Mouse (Mus musculus): ENCODE data around the gene Gm21954. TPM values are rescaled to one million over a fixed set of nuclear protein-coding genes. Genes with fewer than 3 reads are reported as not detected.
A peak's percentile ranks its signal among the peaks of the same experiment; 100 is the strongest.

The Gm21954 gene
- polyA plus RNA-seq, 1 experiment from 2014 or later = not detected

GRCm38 (mm10) chr3:55452464-55452863, 19.5 kb downstream of the Gm21954 start:
- no peak for ATAC-seq
- WGBS (ENCODE audit: insufficient replicate concordance) = 77% methylated on average over 2 of the region's 2 CpGs
- Histone ChIP-seq H3K9me3 (ENCODE audit: low read length) (no peaks in the 10 kb centered on the region), H3K36me3 (replicated peaks; ENCODE audit: insufficient read depth, low read length) (no peaks in the 10 kb centered on the region), H3K4me3 (ENCODE audit: low read depth, low read length) (no peak overlapping the region), H3K27ac (ENCODE audit: low read depth) (no peak overlapping the region), H3K27me3 (ENCODE audit: insufficient read depth, low read length) (no peaks in the 10 kb centered on the region), H3K4me2 (ENCODE audit: low read depth, low read length) (no peak overlapping the region), H3K9ac (replicated peaks) (no peak overlapping the region), H3K4me1 (ENCODE audit: insufficient read depth) (no peaks in the 10 kb centered on the region)
- DNase-seq = no peak
- TF ChIP-seq EP300 (IDR thresholded peaks at IDR 0.05; ENCODE audit: low read depth) = no peak
- no peak for TF ChIP-seq CTCF (IDR thresholded peaks at IDR 0.05; ENCODE audit: low read depth)

DNA sequence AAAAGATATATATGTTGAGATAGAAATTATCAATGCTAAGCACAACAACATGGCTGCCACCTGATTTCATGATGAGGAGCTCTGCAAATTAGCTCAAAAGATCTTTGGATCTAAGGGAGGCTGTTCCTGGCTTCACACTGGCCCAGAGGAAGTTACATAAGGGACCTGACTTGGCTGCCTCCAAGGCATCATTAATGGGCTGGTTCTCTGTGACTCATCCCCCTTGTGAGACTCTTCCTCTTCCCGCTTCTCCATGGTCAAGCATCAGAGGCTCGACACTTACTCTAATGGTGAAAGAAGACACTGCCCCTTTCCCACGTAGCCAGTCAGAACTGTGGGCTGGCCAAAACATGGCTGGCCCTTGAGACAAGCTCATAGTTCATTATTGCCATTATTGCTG, 20.1 kb downstream of the Gm21954 start:
- ATAC-seq (no peak), DNase-seq (no peak)
- Histone ChIP-seq H3K4me2 (ENCODE audit: low read depth, low read length) (no peak overlapping the region), H3K36me3 (replicated peaks; ENCODE audit: insufficient read depth, low read length) (no peaks in the 10 kb centered on the region), H3K4me1 (ENCODE audit: insufficient read depth) (no peaks in the 10 kb centered on the region), H3K9me3 (ENCODE audit: low read length) (no peaks in the 10 kb centered on the region), H3K9ac (replicated peaks) (no peak overlapping the region), H3K27me3 (ENCODE audit: insufficient read depth, low read length) (no peaks in the 10 kb centered on the region), H3K4me3 (ENCODE audit: low read depth, low read length) (no peak overlapping the region), H3K27ac (ENCODE audit: low read depth) (no peak overlapping the region)
- TF ChIP-seq EP300 (IDR thresholded peaks at IDR 0.05; ENCODE audit: low read depth) (no peak), CTCF (IDR thresholded peaks at IDR 0.05; ENCODE audit: low read depth) (no peak)
- WGBS (ENCODE audit: insufficient replicate concordance) = 60% methylated on average over 3 of the region's 3 CpGs

DNA sequence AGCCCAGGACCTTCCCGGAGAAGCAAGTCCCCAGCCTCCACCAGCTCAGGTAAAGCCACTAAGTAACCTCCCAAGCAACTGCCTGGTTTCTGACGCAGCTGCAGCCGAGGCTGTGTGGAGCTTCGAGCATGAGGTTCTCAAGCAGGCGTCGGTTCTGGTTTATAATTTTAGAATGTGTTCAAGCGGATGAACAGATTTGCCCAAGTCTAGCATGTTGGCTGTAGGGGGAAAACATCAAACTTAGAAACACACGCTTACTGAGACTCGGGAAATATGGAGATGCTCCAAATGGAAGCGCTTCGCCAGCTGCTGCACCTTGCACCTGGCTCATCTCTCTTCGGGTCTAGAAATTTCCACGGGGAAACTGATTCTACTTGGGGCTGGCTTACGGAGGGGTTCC, 21.0 kb downstream of the Gm21954 start:
- Histone ChIP-seq H3K9ac (replicated peaks) (no peak overlapping the region), H3K27me3 (ENCODE audit: insufficient read depth, low read length) (no peaks in the 10 kb centered on the region), H3K9me3 (ENCODE audit: low read length) (no peaks in the 10 kb centered on the region), H3K4me2 (ENCODE audit: low read depth, low read length) (no peak overlapping the region), H3K4me1 (ENCODE audit: insufficient read depth) (no peaks in the 10 kb centered on the region), H3K36me3 (replicated peaks; ENCODE audit: insufficient read depth, low read length) (no peaks in the 10 kb centered on the region), H3K27ac (ENCODE audit: low read depth) (no peak overlapping the region), H3K4me3 (ENCODE audit: low read depth, low read length) (no peak overlapping the region)
- WGBS (ENCODE audit: insufficient replicate concordance) = 88% methylated on average over 14 of the region's 14 CpGs
- TF ChIP-seq EP300 (IDR thresholded peaks at IDR 0.05; ENCODE audit: low read depth) = no peak
- no peak for TF ChIP-seq CTCF (IDR thresholded peaks at IDR 0.05; ENCODE audit: low read depth)
- DNase-seq (no peak), ATAC-seq (no peak)

DNA sequence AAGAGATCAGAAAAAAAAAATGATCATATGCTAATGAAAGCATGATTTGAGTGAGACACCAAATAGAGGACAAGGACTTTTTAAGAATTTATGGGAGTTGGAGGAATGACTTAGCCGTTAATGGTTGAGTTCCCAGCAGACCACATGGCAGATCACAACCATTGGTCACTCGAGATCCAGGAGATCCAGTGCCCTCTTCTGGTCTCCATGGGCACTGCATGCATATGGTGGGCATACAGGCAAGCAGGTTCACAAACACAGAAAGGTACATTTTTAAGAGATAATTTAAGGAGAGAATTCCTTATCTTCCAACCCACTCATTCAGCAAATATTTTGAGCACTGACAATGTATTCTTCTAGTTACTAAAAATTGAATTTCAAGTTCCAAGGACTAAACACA, 22.9 kb downstream of the Gm21954 start:
- Histone ChIP-seq H3K36me3 (replicated peaks; ENCODE audit: insufficient read depth, low read length) (no peaks in the 10 kb centered on the region), H3K9ac (replicated peaks) (no peak overlapping the region), H3K4me3 (ENCODE audit: low read depth, low read length) (no peak overlapping the region), H3K4me1 (ENCODE audit: insufficient read depth) (no peaks in the 10 kb centered on the region), H3K27ac (ENCODE audit: low read depth) (no peak overlapping the region), H3K27me3 (ENCODE audit: insufficient read depth, low read length) (no peaks in the 10 kb centered on the region), H3K9me3 (ENCODE audit: low read length) (no peaks in the 10 kb centered on the region), H3K4me2 (ENCODE audit: low read depth, low read length) (no peak overlapping the region)
- no peak for TF ChIP-seq EP300 (IDR thresholded peaks at IDR 0.05; ENCODE audit: low read depth)
- TF ChIP-seq CTCF (IDR thresholded peaks at IDR 0.05; ENCODE audit: low read depth) = 0 out of 2 replicates have a peak, but pooled peaks have one; percentile 7
- ATAC-seq (no peak), DNase-seq (no peak)
- WGBS (ENCODE audit: insufficient replicate concordance) = 68% methylated on average over 2 of the region's 2 CpGs

DNA sequence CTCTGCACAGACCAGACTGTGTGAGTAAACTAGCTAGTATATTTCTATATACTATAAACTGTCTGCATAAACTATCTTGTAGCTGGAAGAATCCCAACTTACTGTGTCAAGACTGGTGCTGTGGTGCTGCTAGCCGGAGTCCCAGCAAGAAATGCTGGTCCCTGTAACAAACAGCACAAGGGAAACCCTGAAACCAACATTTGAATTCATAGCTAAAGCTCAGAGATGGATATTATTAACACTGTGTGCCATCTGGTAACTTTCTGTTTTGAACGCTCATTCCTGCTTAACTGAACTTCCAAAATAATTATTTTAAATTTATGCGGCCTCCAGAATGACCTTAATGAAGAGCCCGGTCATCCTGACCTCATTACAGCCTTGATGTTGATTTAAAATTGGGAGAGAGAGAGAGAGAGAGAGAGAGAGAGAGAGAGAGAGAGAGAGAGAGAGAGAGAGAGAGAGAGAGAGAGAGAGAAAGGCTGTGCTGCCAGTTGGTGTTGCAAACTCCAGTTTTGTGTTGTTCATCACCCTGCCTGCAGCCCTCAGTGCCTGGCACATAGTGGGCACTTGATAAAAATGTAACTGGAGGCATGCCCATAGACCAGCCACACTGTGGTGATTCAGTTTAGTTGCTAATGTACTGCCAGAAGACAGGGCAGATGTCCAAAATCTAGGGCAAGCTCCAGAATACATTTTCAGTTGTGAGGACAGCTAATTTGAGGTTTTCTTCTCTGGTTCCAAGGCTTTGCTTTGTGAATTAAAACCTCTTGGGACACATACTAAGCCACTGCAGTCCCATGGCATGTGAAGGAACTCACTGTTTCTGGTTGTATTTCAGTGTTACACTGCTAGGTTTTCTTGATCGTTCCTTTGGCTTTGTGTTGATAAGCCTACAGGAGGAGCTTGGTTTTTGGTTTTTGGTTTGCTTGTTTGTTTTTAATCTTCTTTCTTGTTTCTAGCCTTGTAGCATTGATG, 24.2 kb downstream of the Gm21954 start:
- Histone ChIP-seq H3K4me1 (ENCODE audit: insufficient read depth) (no peaks in the 10 kb centered on the region), H3K4me2 (ENCODE audit: low read depth, low read length) (no peak overlapping the region), H3K36me3 (replicated peaks; ENCODE audit: insufficient read depth, low read length) (no peaks in the 10 kb centered on the region), H3K27ac (ENCODE audit: low read depth) (no peak overlapping the region), H3K9me3 (ENCODE audit: low read length) (no peaks in the 10 kb centered on the region), H3K27me3 (ENCODE audit: insufficient read depth, low read length) (no peaks in the 10 kb centered on the region), H3K9ac (replicated peaks) (no peak overlapping the region), H3K4me3 (ENCODE audit: low read depth, low read length) (no peak overlapping the region)
- ATAC-seq (no peak), DNase-seq (no peak)
- TF ChIP-seq CTCF (IDR thresholded peaks at IDR 0.05; ENCODE audit: low read depth) (no peak), EP300 (IDR thresholded peaks at IDR 0.05; ENCODE audit: low read depth) (no peak)
- 76% methylated on average over 5 of the region's 5 CpGs for WGBS (ENCODE audit: insufficient replicate concordance)

- no peaks in the 10 kb centered on the region for H3K27me3 ChIP-seq (ENCODE audit: insufficient read depth, low read length)
- no peak overlapping the region for H3K4me3 ChIP-seq (ENCODE audit: low read depth, low read length)
- TF ChIP-seq CTCF (IDR thresholded peaks at IDR 0.05; ENCODE audit: low read depth) = no peak
- no peak for ATAC-seq
- WGBS (ENCODE audit: insufficient replicate concordance) = 77% methylated on average over 7 of the region's 7 CpGs
- H3K4me2 ChIP-seq (ENCODE audit: low read depth, low read length) = no peak overlapping the region
- no peak overlapping the region for H3K9ac ChIP-seq (replicated peaks)
- no peaks in the 10 kb centered on the region for H3K36me3 ChIP-seq (replicated peaks; ENCODE audit: insufficient read depth, low read length)
- DNase-seq = no peak
- H3K9me3 ChIP-seq (ENCODE audit: low read length) = no peaks in the 10 kb centered on the region
- H3K4me1 ChIP-seq (ENCODE audit: insufficient read depth) = no peaks in the 10 kb centered on the region
- no peak overlapping the region for H3K27ac ChIP-seq (ENCODE audit: low read depth)
Observed at GRCm38 (mm10) chr3:55446681-55447080, 25.3 kb downstream of the Gm21954 start.
